Mouse (Mus musculus) megakaryocyte, embryonic 14.5 days (primary cell): ENCODE data around the gene Zfp764.

Source experiments
- FLI1 ChIP-seq: IDR thresholded peaks from 2 replicates; pipeline ENCODE4 v1.6.1; 2012; ENCODE audit warnings: low read length, inconsistent platforms, mixed read lengths
- GATA1 ChIP-seq: IDR thresholded peaks from 3 replicates; pipeline ENCODE4 v1.6.1; 2012; ENCODE audit warnings: mixed read lengths, low read length, inconsistent platforms, borderline replicate concordance

- no peak for TF ChIP-seq GATA1
- TF ChIP-seq FLI1: no peak
Observed at GRCm38 (mm10) chr7:127435206-127435605, 28.6 kb upstream of the Zfp764 start.
